Mouse (Mus musculus) hindbrain, postnatal 0 days (tissue): ENCODE measurements around the gene Mgarp. TPM values are rescaled to one million over a fixed set of nuclear protein-coding genes. Genes with fewer than 3 reads are reported as not detected.

ENCODE experiments used
- ATAC-seq: fragments of 200-750 bp; cut with Nextera tagmentation; 2 replicates; pipeline ENCODE4 v1.8.0; 2017; ENCODE audit warnings: mild to moderate bottlenecking, moderate TSS enrichment, moderate library complexity
- DNase-seq: peaks from one replicate; pipeline ENCODE4 v3.0.0-alpha.2; 2015; ENCODE audit warnings: low spot score
- H3K27ac ChIP-seq: fragments of 300-500 bp; sonication (generic); 2 replicates; pipeline ENCODE4 v1.5.1; 2014; ENCODE audit warnings: mild to moderate bottlenecking
- H3K27me3 ChIP-seq: fragments of 300-500 bp; sonication (generic); 2 replicates; pipeline ENCODE4 v1.6.1; 2014; ENCODE audit warnings: low read length, mixed read lengths; ENCODE audit not compliant: insufficient read depth
- H3K36me3 ChIP-seq: fragments of 300-500 bp; sonication (generic); 2 replicates; pipeline ENCODE4 v1.6.1; 2014; ENCODE audit warnings: low read length, mixed read lengths; ENCODE audit not compliant: insufficient read depth
- H3K4me1 ChIP-seq: fragments of 300-500 bp; sonication (generic); 2 replicates; pipeline ENCODE4 v1.6.1; 2014; ENCODE audit warnings: antibody characterized with exemption, low read length, mixed read lengths; ENCODE audit not compliant: insufficient read depth
- H3K4me2 ChIP-seq: fragments of 300-500 bp; sonication (generic); 2 replicates; pipeline ENCODE4 v1.6.1; 2014; ENCODE audit warnings: low read depth, mild to moderate bottlenecking, low read length, moderate library complexity, mixed read lengths
- H3K4me3 ChIP-seq: fragments of 300-500 bp; sonication (generic); 2 replicates; pipeline ENCODE4 v1.5.1; 2014; ENCODE audit warnings: low read length
- H3K9ac ChIP-seq: fragments of 300-500 bp; sonication (generic); replicated peaks from 2 replicates; pipeline ENCODE4 v1.6.1; 2014; ENCODE audit warnings: mild to moderate bottlenecking, low read length, moderate library complexity, mixed read lengths
- H3K9me3 ChIP-seq: fragments of 300-500 bp; sonication (generic); 2 replicates; pipeline ENCODE4 v1.6.1; 2016; ENCODE audit warnings: low read length, mixed read lengths
- CTCF ChIP-seq: IDR thresholded peaks from 2 replicates; pipeline ENCODE4 v1.5.1; 2016; ENCODE audit warnings: antibody characterized with exemption, control low read depth, low read depth
- WGBS: fragments of 180-500 bp; shearing (Covaris S2); extraction: QIAGEN DNeasy Blood & Tissue Kit; methylation state at CpG from one replicate; pipeline ENCODE4 v1.1.7; 2014; 5-methylcytosine and 5-hydroxymethylcytosine counted together
- polyA plus RNA-seq: library from polyadenylated mRNA; unstranded; fragments of >200 nt; fragmentation: Nextera tagmentation; extraction: Ambion mirVana; gene quantifications from 2 replicates; pipeline ENCODE4 v1.2.1, GENCODE M21; 2015
- total RNA-seq: library from RNA; depleted of rRNA; stranded (reverse); fragments of >200 nt; gene quantifications from 2 replicates; pipeline ENCODE4 v1.2.3, GENCODE M21; 2014

Gene Mgarp
- total and polyA plus RNA-seq, 2 experiments from 2014 or later: 2.1 to 2.8 TPM

GRCm38 (mm10) chr3:51417485-51417884 lies 20.9 kb upstream of the Mgarp start:
- no peak for TF ChIP-seq CTCF
- H3K27ac ChIP-seq: no peak overlapping the region
- H3K4me3 ChIP-seq: peak overlapping the region; percentile 97
- WGBS: 50% methylated on average over 2 of the region's 2 CpGs
- ATAC-seq (no peak), DNase-seq (no peak)
- no peaks in the 10 kb centered on the region for H3K27me3 ChIP-seq
- 0 out of 2 replicates have a peak, but pooled peaks cover 7% of the 10 kb centered on the region for H3K4me1 ChIP-seq
- no peaks in the 10 kb centered on the region for H3K36me3 ChIP-seq
- H3K9me3 ChIP-seq: no peaks in the 10 kb centered on the region
- no peak overlapping the region for H3K9ac ChIP-seq
- peak overlapping the region; percentile 65 for H3K4me2 ChIP-seq

GRCm38 (mm10) chr3:51417135-51417458 lies 20.6 kb upstream of the Mgarp start:
- peak overlapping the region; percentile 98 for H3K9ac ChIP-seq
- no peaks in the 10 kb centered on the region for H3K9me3 ChIP-seq
- 0 out of 2 replicates have a peak, but pooled peaks cover 7% of the 10 kb centered on the region for H3K4me1 ChIP-seq
- H3K27ac ChIP-seq: peak overlapping the region; percentile 97
- DNase-seq: no peak
- WGBS: 6% methylated on average over 8 of the region's 8 CpGs
- peak overlapping the region; percentile 97 for H3K4me3 ChIP-seq
- H3K36me3 ChIP-seq: no peaks in the 10 kb centered on the region
- no peak for TF ChIP-seq CTCF
- no peaks in the 10 kb centered on the region for H3K27me3 ChIP-seq
- H3K4me2 ChIP-seq: peak overlapping the region; percentile 65
- ATAC-seq: no peak

GRCm38 (mm10) chr3:51416364-51417134 lies 20.0 kb upstream of the Mgarp start:
- Histone ChIP-seq H3K36me3 (no peaks in the 10 kb centered on the region), H3K4me2 (peak overlapping the region; percentile 65), H3K9me3 (no peaks in the 10 kb centered on the region), H3K27ac (peak overlapping the region; percentile 97), H3K4me3 (peak overlapping the region; percentile 97), H3K27me3 (no peaks in the 10 kb centered on the region), H3K9ac (peak overlapping the region; percentile 98), H3K4me1 (0 out of 2 replicates have a peak, but pooled peaks cover 7% of the 10 kb centered on the region)
- WGBS: under 1% methylated on average over 52 of the region's 68 CpGs
- no peak for TF ChIP-seq CTCF
- peak; percentile 62 for ATAC-seq
- DNase-seq: peak; percentile 53

- Histone ChIP-seq H3K4me3 (peak overlapping the region; percentile 97), H3K9me3 (no peaks in the 10 kb centered on the region), H3K36me3 (no peaks in the 10 kb centered on the region), H3K4me2 (peak overlapping the region; percentile 65), H3K9ac (peak overlapping the region; percentile 98), H3K4me1 (0 out of 2 replicates have a peak, but pooled peaks cover 7% of the 10 kb centered on the region), H3K27ac (peak overlapping the region; percentile 97), H3K27me3 (no peaks in the 10 kb centered on the region)
- 2% methylated on average over 30 of the region's 30 CpGs for WGBS
- no peak for TF ChIP-seq CTCF
- no peak for DNase-seq
- no peak; the same call in 1 of the 2 replicates for ATAC-seq
These were observed 19.5 kb upstream of the Mgarp start for GRCm38 (mm10) chr3:51416073-51416363.

- H3K27me3 ChIP-seq: no peaks in the 10 kb centered on the region
- ATAC-seq: peak; percentile 93
- peak within 1 kb of the TSS; percentile 98 for H3K9ac ChIP-seq
- peak within 1 kb of the TSS; percentile 65 for H3K4me2 ChIP-seq
- peak within 1 kb of the TSS; percentile 97 for H3K27ac ChIP-seq
- H3K4me3 ChIP-seq: peak within 1 kb of the TSS; percentile 97
- DNase-seq: peak; percentile 98
- no peaks in the 10 kb centered on the region for H3K9me3 ChIP-seq
- H3K36me3 ChIP-seq: no peaks in the 10 kb centered on the region
- no peak for TF ChIP-seq CTCF
- H3K4me1 ChIP-seq: 0 out of 2 replicates have a peak, but pooled peaks cover 7% of the 10 kb centered on the region
- 6% methylated on average over 43 of the region's 43 CpGs for WGBS
These were observed 18.8 kb upstream of the Mgarp start, which contains the start of gene Naa15 for GRCm38 (mm10) chr3:51415098-51416072. TSS of gene Naa15 (plus strand) at chr3:51415148.

GRCm38 (mm10) chr3:51413276-51413675 lies 16.7 kb upstream of the Mgarp start:
- no peak for DNase-seq

More at GRCm38 (mm10) chr3:51413276-51413675, 16.7 kb upstream of the Mgarp start:
- H3K9ac ChIP-seq: no peak overlapping the region
- H3K4me3 ChIP-seq: no peak overlapping the region
- TF ChIP-seq CTCF: no peak
- 86% methylated on average over 1 of the region's 1 CpGs for WGBS
- 0 out of 2 replicates have a peak, but pooled peaks cover 5% of the 10 kb centered on the region for H3K4me1 ChIP-seq
- no peak overlapping the region for H3K4me2 ChIP-seq
- no peaks in the 10 kb centered on the region for H3K27me3 ChIP-seq
- no peak for ATAC-seq
- no peak overlapping the region for H3K27ac ChIP-seq
- H3K9me3 ChIP-seq: no peaks in the 10 kb centered on the region
- no peaks in the 10 kb centered on the region for H3K36me3 ChIP-seq
